Mouse (Mus musculus): ENCODE results near the gene Rpl29. TPM values are rescaled to one million over a fixed set of nuclear protein-coding genes. Genes with fewer than 3 reads are reported as not detected.
A peak's percentile ranks its signal among the peaks of the same experiment; 100 is the strongest.

Gene Rpl29
- 1,049 and 1,075 TPM in 2 replicates for polyA plus RNA-seq (2014; fragmentation: Nextera tagmentation; extraction: Ambion mirVana)

- peak within 1 kb of the TSS; percentile 95 for H3K27ac ChIP-seq (replicated peaks; ENCODE audit: low read depth, low read length)
- WGBS: under 1% methylated on average over 55 of the region's 55 CpGs
Observed at GRCm38 (mm10) chr9:106429221-106430014, at the start of gene Rpl29. Gene Rpl29 (plus strand): TSS chr9:106429454.

GRCm38 (mm10) chr9:106386181-106386864, 42.9 kb upstream of the Rpl29 start:
- Histone ChIP-seq H3K9ac (ENCODE audit: low read length) (no peak overlapping the region), H3K27ac (replicated peaks; ENCODE audit: low read depth, low read length) (no peak overlapping the region), H3K4me1 (ENCODE audit: control insufficient read depth, insufficient read depth, low read length) (peaks cover 24% of the 10 kb centered on the region), H3K36me3 (ENCODE audit: control insufficient read depth, insufficient read depth, low read length) (no peaks in the 10 kb centered on the region), H3K9me3 (ENCODE audit: control insufficient read depth, low read length) (no peaks in the 10 kb centered on the region), H3K4me2 (ENCODE audit: low read depth, severe bottlenecking) (no peak overlapping the region), H3K27me3 (ENCODE audit: control insufficient read depth, insufficient read depth, low read length) (no peaks in the 10 kb centered on the region), H3K4me3 (ENCODE audit: low read depth, low read length) (no peak overlapping the region)
- DNase-seq (ENCODE audit: low spot score): no peak
- no peak for ATAC-seq (ENCODE audit: insufficient number of reproducible peaks, low FRiP score, low TSS enrichment, low read depth)
- WGBS: 90% methylated on average over 12 of the region's 12 CpGs

More at GRCm38 (mm10) chr9:106429221-106430014, at the start of gene Rpl29:
- peak within 1 kb of the TSS; percentile 92 for H3K4me3 ChIP-seq (ENCODE audit: low read depth, low read length)
- peaks cover 10% of the 10 kb centered on the region; the same call in 1 of the 2 replicates for H3K4me1 ChIP-seq (ENCODE audit: control insufficient read depth, insufficient read depth, low read length)
- peak; percentile 97 for DNase-seq (ENCODE audit: low spot score)
- peak within 1 kb of the TSS; percentile 80 for H3K4me2 ChIP-seq (ENCODE audit: low read depth, severe bottlenecking)
- peak within 1 kb of the TSS; percentile 98 for H3K9ac ChIP-seq (ENCODE audit: low read length)
- no peaks in the 10 kb centered on the region for H3K27me3 ChIP-seq (ENCODE audit: control insufficient read depth, insufficient read depth, low read length)
- ATAC-seq (ENCODE audit: insufficient number of reproducible peaks, low FRiP score, low TSS enrichment, low read depth): peak; percentile 88
- peaks cover 19% of the 10 kb centered on the region for H3K36me3 ChIP-seq (ENCODE audit: control insufficient read depth, insufficient read depth, low read length)
- no peaks in the 10 kb centered on the region for H3K9me3 ChIP-seq (ENCODE audit: control insufficient read depth, low read length)

DNA sequence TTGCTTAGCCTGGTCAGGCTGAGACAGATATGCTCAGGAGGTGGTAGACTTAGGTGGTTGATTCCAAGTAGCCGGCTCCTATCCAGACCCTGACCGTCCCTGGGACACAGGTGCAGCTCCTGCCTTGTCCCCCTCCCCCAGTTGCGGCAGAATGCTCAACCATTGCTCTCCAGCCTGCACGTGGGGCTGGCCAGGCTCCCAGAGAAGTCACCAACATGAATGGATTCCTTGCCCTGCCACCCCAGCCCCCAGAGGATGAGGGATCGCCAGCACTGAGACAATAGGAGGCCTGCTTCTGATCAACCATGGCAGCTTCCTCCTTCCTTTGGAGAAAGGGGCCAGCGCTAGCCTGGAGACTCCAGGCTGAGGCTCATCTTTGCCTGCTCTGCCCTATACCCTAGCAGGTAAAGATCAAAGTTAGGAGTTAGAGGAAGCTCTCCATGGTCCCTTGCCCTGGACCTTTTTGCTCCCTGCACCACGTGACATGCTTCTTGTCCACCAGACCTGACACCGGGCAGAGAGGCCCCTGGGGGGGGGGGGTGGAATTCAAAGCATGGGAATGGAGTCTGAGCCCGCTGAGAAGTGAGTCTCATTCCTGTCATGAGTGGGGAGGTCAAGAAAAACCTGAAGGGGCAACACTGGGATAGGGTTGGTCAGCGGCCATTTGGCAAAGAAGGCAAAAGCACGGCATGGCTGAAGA, 36.3 kb upstream of the Rpl29 start:
- H3K9ac ChIP-seq (ENCODE audit: low read length): no peak overlapping the region
- no peaks in the 10 kb centered on the region for H3K9me3 ChIP-seq (ENCODE audit: control insufficient read depth, low read length)
- H3K4me3 ChIP-seq (ENCODE audit: low read depth, low read length): no peak overlapping the region
- H3K4me1 ChIP-seq (ENCODE audit: control insufficient read depth, insufficient read depth, low read length): peaks cover 4% of the 10 kb centered on the region; the same call in 1 of the 2 replicates
- no peaks in the 10 kb centered on the region for H3K36me3 ChIP-seq (ENCODE audit: control insufficient read depth, insufficient read depth, low read length)
- WGBS: 71% methylated on average over 11 of the region's 11 CpGs
- DNase-seq (ENCODE audit: low spot score): no peak
- no peak for ATAC-seq (ENCODE audit: insufficient number of reproducible peaks, low FRiP score, low TSS enrichment, low read depth)
- no peak overlapping the region for H3K4me2 ChIP-seq (ENCODE audit: low read depth, severe bottlenecking)
- no peak overlapping the region for H3K27ac ChIP-seq (replicated peaks; ENCODE audit: low read depth, low read length)
- no peaks in the 10 kb centered on the region for H3K27me3 ChIP-seq (ENCODE audit: control insufficient read depth, insufficient read depth, low read length)

GRCm38 (mm10) chr9:106393548-106393947, 35.7 kb upstream of the Rpl29 start:
- Histone ChIP-seq H3K4me1 (ENCODE audit: control insufficient read depth, insufficient read depth, low read length) (peaks cover 4% of the 10 kb centered on the region; the same call in 1 of the 2 replicates), H3K27ac (replicated peaks; ENCODE audit: low read depth, low read length) (no peak overlapping the region), H3K4me2 (ENCODE audit: low read depth, severe bottlenecking) (no peak overlapping the region), H3K36me3 (ENCODE audit: control insufficient read depth, insufficient read depth, low read length) (no peaks in the 10 kb centered on the region), H3K4me3 (ENCODE audit: low read depth, low read length) (no peak overlapping the region), H3K27me3 (ENCODE audit: control insufficient read depth, insufficient read depth, low read length) (no peaks in the 10 kb centered on the region), H3K9ac (ENCODE audit: low read length) (no peak overlapping the region), H3K9me3 (ENCODE audit: control insufficient read depth, low read length) (no peaks in the 10 kb centered on the region)
- no peak for DNase-seq (ENCODE audit: low spot score)
- no peak for ATAC-seq (ENCODE audit: insufficient number of reproducible peaks, low FRiP score, low TSS enrichment, low read depth)
- WGBS: 90% methylated on average over 8 of the region's 8 CpGs

DNA sequence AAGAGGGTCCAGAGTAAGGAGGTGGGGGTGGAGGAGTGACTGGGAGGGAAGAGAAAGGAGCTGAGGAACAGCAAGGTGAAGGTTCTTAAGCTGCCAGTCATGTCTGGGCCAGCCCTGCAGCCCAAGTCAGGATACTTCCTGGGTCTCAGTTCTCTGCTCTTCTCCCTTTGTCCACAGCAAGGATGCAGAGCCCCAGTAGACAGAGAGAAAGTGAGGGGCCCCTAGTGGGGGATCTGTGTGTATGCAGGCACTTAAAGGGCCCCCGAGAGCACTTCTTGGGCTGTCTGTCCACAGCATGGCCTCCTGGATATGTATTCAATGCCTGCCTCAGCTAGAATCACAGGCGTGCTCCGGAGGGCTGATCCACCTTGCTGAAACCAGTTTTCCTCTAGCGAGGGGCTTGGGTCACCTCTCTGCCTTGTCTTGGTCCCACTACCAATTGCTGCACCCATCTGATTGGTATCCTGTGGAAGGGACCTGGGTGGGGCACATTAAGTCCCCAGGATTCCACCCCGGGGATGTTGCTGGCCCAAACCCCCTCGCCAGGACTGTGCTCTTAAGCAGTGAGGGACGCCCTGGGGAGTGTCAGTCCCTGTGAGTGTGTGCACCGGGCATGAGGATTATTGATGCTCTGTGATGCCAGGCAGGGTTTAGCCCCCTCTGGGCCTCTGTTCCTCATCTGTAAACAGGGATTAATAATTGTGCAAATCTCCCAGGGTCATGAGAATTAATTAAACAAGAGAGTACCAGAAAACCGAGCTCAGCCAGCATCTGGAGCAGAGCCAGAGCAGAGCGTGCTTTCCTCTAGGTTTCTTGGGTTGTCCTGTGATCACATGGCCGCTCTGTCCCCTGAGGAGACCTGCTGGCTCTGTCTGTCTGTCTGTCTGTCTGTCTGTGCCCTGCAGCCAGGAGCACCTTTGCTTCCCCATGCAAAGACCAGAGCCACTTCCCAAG, 34.3 kb upstream of the Rpl29 start:
- H3K9ac ChIP-seq (ENCODE audit: low read length): no peak overlapping the region
- 56% methylated on average over 11 of the region's 11 CpGs for whole genome bisulfite sequencing
- ATAC-seq (ENCODE audit: insufficient number of reproducible peaks, low FRiP score, low TSS enrichment, low read depth) (no peak), DNase-seq (ENCODE audit: low spot score) (peak; percentile 46)
- H3K4me1 ChIP-seq (ENCODE audit: control insufficient read depth, insufficient read depth, low read length): peaks cover 7% of the 10 kb centered on the region; the same call in 1 of the 2 replicates
- no peak overlapping the region for H3K27ac ChIP-seq (replicated peaks; ENCODE audit: low read depth, low read length)
- H3K9me3 ChIP-seq (ENCODE audit: control insufficient read depth, low read length): no peaks in the 10 kb centered on the region
- no peak overlapping the region for H3K4me3 ChIP-seq (ENCODE audit: low read depth, low read length)
- no peaks in the 10 kb centered on the region for H3K27me3 ChIP-seq (ENCODE audit: control insufficient read depth, insufficient read depth, low read length)
- no peak overlapping the region for H3K4me2 ChIP-seq (ENCODE audit: low read depth, severe bottlenecking)
- no peaks in the 10 kb centered on the region for H3K36me3 ChIP-seq (ENCODE audit: control insufficient read depth, insufficient read depth, low read length)

DNA sequence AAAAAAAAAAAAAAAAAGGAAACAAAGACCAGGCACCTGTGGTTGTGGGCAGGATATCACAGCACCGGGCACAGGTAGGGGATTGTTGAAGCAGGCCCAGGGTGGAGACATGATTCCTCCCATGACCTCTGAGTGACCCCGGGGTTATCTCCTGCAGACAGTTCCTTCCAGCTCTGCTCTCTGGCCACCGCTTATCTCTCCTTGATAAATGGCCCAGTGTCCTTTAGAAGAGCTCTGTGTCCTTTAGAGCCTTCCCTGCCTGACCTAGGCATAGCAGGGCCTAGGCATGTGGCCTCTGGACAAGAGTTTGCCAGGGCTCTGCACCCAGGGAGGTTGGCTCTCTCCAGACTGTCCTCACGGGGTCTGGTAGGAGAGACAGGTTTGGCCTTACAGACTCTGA, 31.5 kb upstream of the Rpl29 start:
- no peak overlapping the region for H3K4me2 ChIP-seq (ENCODE audit: low read depth, severe bottlenecking)
- no peaks in the 10 kb centered on the region for H3K36me3 ChIP-seq (ENCODE audit: control insufficient read depth, insufficient read depth, low read length)
- no peak overlapping the region for H3K9ac ChIP-seq (ENCODE audit: low read length)
- no peak for ATAC-seq (ENCODE audit: insufficient number of reproducible peaks, low FRiP score, low TSS enrichment, low read depth)
- 60% methylated on average over 4 of the region's 4 CpGs for WGBS
- H3K27me3 ChIP-seq (ENCODE audit: control insufficient read depth, insufficient read depth, low read length): no peaks in the 10 kb centered on the region
- H3K27ac ChIP-seq (replicated peaks; ENCODE audit: low read depth, low read length): no peak overlapping the region
- H3K4me3 ChIP-seq (ENCODE audit: low read depth, low read length): no peak overlapping the region
- peaks cover 7% of the 10 kb centered on the region; the same call in 1 of the 2 replicates for H3K4me1 ChIP-seq (ENCODE audit: control insufficient read depth, insufficient read depth, low read length)
- no peak for DNase-seq (ENCODE audit: low spot score)
- H3K9me3 ChIP-seq (ENCODE audit: control insufficient read depth, low read length): no peaks in the 10 kb centered on the region

- Histone ChIP-seq H3K27me3 (ENCODE audit: control insufficient read depth, insufficient read depth, low read length) (no peaks in the 10 kb centered on the region), H3K4me1 (ENCODE audit: control insufficient read depth, insufficient read depth, low read length) (peaks cover 7% of the 10 kb centered on the region; the same call in 1 of the 2 replicates), H3K9ac (ENCODE audit: low read length) (no peak overlapping the region), H3K4me2 (ENCODE audit: low read depth, severe bottlenecking) (no peak overlapping the region), H3K36me3 (ENCODE audit: control insufficient read depth, insufficient read depth, low read length) (no peaks in the 10 kb centered on the region), H3K9me3 (ENCODE audit: control insufficient read depth, low read length) (no peaks in the 10 kb centered on the region), H3K27ac (replicated peaks; ENCODE audit: low read depth, low read length) (no peak overlapping the region), H3K4me3 (ENCODE audit: low read depth, low read length) (no peak overlapping the region)
- WGBS: 74% methylated on average over 9 of the region's 9 CpGs
- no peak for ATAC-seq (ENCODE audit: insufficient number of reproducible peaks, low FRiP score, low TSS enrichment, low read depth)
- DNase-seq (ENCODE audit: low spot score): no peak
Observed at GRCm38 (mm10) chr9:106398667-106399311, 30.5 kb upstream of the Rpl29 start.
